Mouse (Mus musculus): ENCODE measurements around the gene Sgip1. TPM values are rescaled to one million over a fixed set of nuclear protein-coding genes. Genes with fewer than 3 reads are reported as not detected.
A peak's percentile ranks its signal among the peaks of the same experiment; 100 is the strongest.

Gene Sgip1
- polyA plus RNA-seq, 1 experiment, result 0.63 TPM

DNA sequence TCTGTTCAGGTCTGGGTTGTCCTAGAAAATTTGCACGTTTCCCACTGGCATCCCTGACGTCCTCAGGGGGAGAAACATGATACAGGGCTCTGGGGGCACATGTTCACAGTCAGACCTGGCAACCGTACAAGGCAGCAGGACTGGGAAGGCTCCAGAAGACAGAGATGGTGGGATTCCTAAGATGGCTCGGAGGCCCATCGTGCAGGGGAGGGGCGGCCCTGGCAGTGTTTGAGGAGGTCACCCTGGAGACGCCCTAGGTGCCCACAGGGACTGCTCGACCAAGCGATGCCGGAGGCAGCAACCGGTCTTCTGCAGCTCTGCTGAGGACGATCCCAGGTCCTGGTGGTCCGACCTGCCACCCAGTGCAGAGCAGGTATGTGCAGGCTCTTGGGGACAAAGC is 237.3 kb downstream of the Sgip1 start, which contains the start of gene Tctex1d1:
Tctex1d1 (plus strand) TSS at position 167 of the 400 bp plus-strand sequence.
- Histone ChIP-seq H3K36me3 (ENCODE audit: control insufficient read depth, insufficient read depth, low read length) (no peaks in the 10 kb centered on the region), H3K4me1 (replicated peaks; ENCODE audit: control insufficient read depth, insufficient read depth, low read length) (peaks cover 14% of the 10 kb centered on the region), H3K27ac (ENCODE audit: control insufficient read depth, insufficient read depth, low read length) (no peak within 1 kb of the TSS), H3K27me3 (ENCODE audit: control insufficient read depth, insufficient read depth, low read length) (no peaks in the 10 kb centered on the region), H3K4me3 (ENCODE audit: control insufficient read depth, insufficient read depth, low read length) (peak within 1 kb of the TSS; percentile 41)
- 8% methylated on average over 13 of the region's 13 CpGs for WGBS
- DNase-seq, result no peak
- no peak for TF ChIP-seq CTCF (IDR thresholded peaks at IDR 0.05; ENCODE audit: borderline replicate concordance, control insufficient read depth, extremely low read depth, insufficient read depth, low read length, poor library complexity)
- no peak for TF ChIP-seq POLR2A (IDR thresholded peaks at IDR 0.05; ENCODE audit: control insufficient read depth, extremely low read depth, insufficient read depth, low read length, poor library complexity)

DNA sequence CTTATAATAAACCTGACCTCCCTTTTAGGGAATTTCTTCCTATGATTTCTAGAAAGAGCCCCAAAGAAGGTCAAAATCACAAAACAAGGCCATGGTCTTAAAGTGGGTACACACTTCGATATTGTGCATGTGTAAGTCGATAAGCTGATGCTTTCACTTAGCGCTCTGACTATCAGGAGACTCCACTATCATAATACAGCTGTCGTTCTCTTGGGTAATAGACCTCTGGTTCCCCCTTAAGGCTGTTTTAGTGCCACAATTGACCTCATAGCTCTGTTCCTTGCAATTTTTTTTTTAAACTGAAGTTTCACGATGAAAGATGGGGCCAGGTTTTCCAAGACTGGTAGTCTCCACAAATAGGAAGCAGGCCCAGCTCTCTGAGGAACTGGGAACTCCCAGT is 238.3 kb downstream of the Sgip1 start:
- Histone ChIP-seq H3K4me3 (ENCODE audit: control insufficient read depth, insufficient read depth, low read length) (no peak overlapping the region), H3K36me3 (ENCODE audit: control insufficient read depth, insufficient read depth, low read length) (no peaks in the 10 kb centered on the region), H3K27ac (ENCODE audit: control insufficient read depth, insufficient read depth, low read length) (no peak overlapping the region), H3K4me1 (replicated peaks; ENCODE audit: control insufficient read depth, insufficient read depth, low read length) (peaks cover 18% of the 10 kb centered on the region), H3K27me3 (ENCODE audit: control insufficient read depth, insufficient read depth, low read length) (no peaks in the 10 kb centered on the region)
- TF ChIP-seq POLR2A (IDR thresholded peaks at IDR 0.05; ENCODE audit: control insufficient read depth, extremely low read depth, insufficient read depth, low read length, poor library complexity), result no peak
- DNase-seq, result no peak
- WGBS, result 25% methylated on average over 5 of the region's 5 CpGs

DNA sequence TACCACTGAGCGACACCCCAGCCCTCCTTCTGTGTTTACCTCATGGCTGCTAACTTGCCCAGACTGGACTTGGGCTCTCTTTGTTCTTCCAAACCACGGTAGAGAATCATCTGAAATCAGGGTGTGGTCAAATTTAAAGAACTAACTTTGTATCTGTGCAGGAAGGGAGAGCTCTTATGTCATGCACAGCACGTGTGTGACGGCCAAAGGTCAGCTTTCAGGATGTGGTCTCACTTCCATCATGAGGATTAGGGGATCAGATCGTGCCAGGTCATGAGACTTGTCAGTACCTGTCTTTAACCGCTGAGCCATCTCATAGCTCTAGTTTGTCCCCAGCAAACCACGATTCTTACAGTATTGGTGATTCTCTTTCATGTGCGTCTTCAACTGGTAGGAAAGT is 240.6 kb downstream of the Sgip1 start:
- no peak for DNase-seq
- 74% methylated on average over 8 of the region's 8 CpGs for WGBS
- TF ChIP-seq POLR2A (IDR thresholded peaks at IDR 0.05; ENCODE audit: control insufficient read depth, extremely low read depth, insufficient read depth, low read length, poor library complexity), result no peak
- no peak for TF ChIP-seq CTCF (IDR thresholded peaks at IDR 0.05; ENCODE audit: borderline replicate concordance, control insufficient read depth, extremely low read depth, insufficient read depth, low read length, poor library complexity)
- no peak overlapping the region for H3K4me3 ChIP-seq (ENCODE audit: control insufficient read depth, insufficient read depth, low read length)
- H3K4me1 ChIP-seq (replicated peaks; ENCODE audit: control insufficient read depth, insufficient read depth, low read length), result peaks cover 18% of the 10 kb centered on the region
- H3K27me3 ChIP-seq (ENCODE audit: control insufficient read depth, insufficient read depth, low read length), result no peaks in the 10 kb centered on the region
- H3K27ac ChIP-seq (ENCODE audit: control insufficient read depth, insufficient read depth, low read length), result no peak overlapping the region
- no peaks in the 10 kb centered on the region for H3K36me3 ChIP-seq (ENCODE audit: control insufficient read depth, insufficient read depth, low read length)

DNA sequence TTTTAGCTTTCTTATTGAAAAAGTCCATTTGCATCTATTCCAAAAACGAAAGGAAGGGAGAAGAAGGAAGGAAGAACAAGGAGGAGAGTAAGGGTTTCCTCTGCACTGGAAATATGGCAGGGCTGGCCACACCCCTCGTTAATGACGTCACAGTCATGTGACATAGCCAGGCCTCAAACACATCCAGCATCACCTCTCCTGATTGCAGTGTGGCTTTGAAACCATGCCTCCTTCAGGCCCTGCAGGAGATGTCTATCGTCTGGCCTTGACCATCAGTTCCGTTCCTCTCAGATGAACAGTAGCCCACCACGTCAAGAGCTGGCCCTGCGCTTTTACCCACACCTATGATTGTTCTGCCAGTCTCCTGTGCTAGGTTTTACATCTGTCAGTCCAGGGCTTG is 245.1 kb downstream of the Sgip1 start:
- H3K4me3 ChIP-seq (ENCODE audit: control insufficient read depth, insufficient read depth, low read length), result no peak overlapping the region
- DNase-seq, result no peak
- H3K27ac ChIP-seq (ENCODE audit: control insufficient read depth, insufficient read depth, low read length), result no peak overlapping the region
- no peaks in the 10 kb centered on the region for H3K36me3 ChIP-seq (ENCODE audit: control insufficient read depth, insufficient read depth, low read length)
- peaks cover 26% of the 10 kb centered on the region for H3K4me1 ChIP-seq (replicated peaks; ENCODE audit: control insufficient read depth, insufficient read depth, low read length)
- no peaks in the 10 kb centered on the region for H3K27me3 ChIP-seq (ENCODE audit: control insufficient read depth, insufficient read depth, low read length)
- no peak for TF ChIP-seq CTCF (IDR thresholded peaks at IDR 0.05; ENCODE audit: borderline replicate concordance, control insufficient read depth, extremely low read depth, insufficient read depth, low read length, poor library complexity)
- TF ChIP-seq POLR2A (IDR thresholded peaks at IDR 0.05; ENCODE audit: control insufficient read depth, extremely low read depth, insufficient read depth, low read length, poor library complexity), result no peak
- WGBS, result 81% methylated on average over 7 of the region's 7 CpGs

DNA sequence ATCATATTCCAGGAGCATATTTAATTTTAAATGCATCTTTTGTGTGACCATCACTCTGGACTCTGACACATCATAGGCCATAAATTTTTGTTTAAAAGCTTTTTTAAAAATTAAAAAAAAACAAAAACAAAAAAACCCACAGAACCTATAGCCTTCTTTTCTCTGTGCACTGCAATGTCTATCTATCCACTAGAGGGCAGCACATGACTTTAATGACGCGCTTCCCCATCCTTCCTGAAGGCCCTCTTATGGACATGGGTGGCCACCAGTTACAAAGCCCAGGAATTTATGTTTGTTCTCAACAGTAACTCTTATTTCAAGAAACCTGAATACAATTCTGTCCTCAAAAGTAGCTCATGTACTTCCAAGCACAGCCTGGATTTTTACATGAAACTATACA is 245.8 kb downstream of the Sgip1 start:
- no peak overlapping the region for H3K27ac ChIP-seq (ENCODE audit: control insufficient read depth, insufficient read depth, low read length)
- no peaks in the 10 kb centered on the region for H3K36me3 ChIP-seq (ENCODE audit: control insufficient read depth, insufficient read depth, low read length)
- 1% methylated on average over 2 of the region's 2 CpGs for WGBS
- no peak for TF ChIP-seq POLR2A (IDR thresholded peaks at IDR 0.05; ENCODE audit: control insufficient read depth, extremely low read depth, insufficient read depth, low read length, poor library complexity)
- no peak for TF ChIP-seq CTCF (IDR thresholded peaks at IDR 0.05; ENCODE audit: borderline replicate concordance, control insufficient read depth, extremely low read depth, insufficient read depth, low read length, poor library complexity)
- peak; percentile 65 for DNase-seq
- H3K4me1 ChIP-seq (replicated peaks; ENCODE audit: control insufficient read depth, insufficient read depth, low read length), result peaks cover 26% of the 10 kb centered on the region
- no peaks in the 10 kb centered on the region for H3K27me3 ChIP-seq (ENCODE audit: control insufficient read depth, insufficient read depth, low read length)
- H3K4me3 ChIP-seq (ENCODE audit: control insufficient read depth, insufficient read depth, low read length), result no peak overlapping the region

- WGBS, result 74% methylated on average over 4 of the region's 4 CpGs
- H3K4me3 ChIP-seq (ENCODE audit: control insufficient read depth, insufficient read depth, low read length), result no peak overlapping the region
- no peaks in the 10 kb centered on the region for H3K27me3 ChIP-seq (ENCODE audit: control insufficient read depth, insufficient read depth, low read length)
- no peak for DNase-seq
- no peak for TF ChIP-seq CTCF (IDR thresholded peaks at IDR 0.05; ENCODE audit: borderline replicate concordance, control insufficient read depth, extremely low read depth, insufficient read depth, low read length, poor library complexity)
- TF ChIP-seq POLR2A (IDR thresholded peaks at IDR 0.05; ENCODE audit: control insufficient read depth, extremely low read depth, insufficient read depth, low read length, poor library complexity), result no peak
- no peaks in the 10 kb centered on the region for H3K36me3 ChIP-seq (ENCODE audit: control insufficient read depth, insufficient read depth, low read length)
- H3K4me1 ChIP-seq (replicated peaks; ENCODE audit: control insufficient read depth, insufficient read depth, low read length), result peaks cover 25% of the 10 kb centered on the region
- peak overlapping the region; percentile 74 for H3K27ac ChIP-seq (ENCODE audit: control insufficient read depth, insufficient read depth, low read length)
Measured at GRCm38 (mm10) chr4:102987325-102987724, 246.2 kb downstream of the Sgip1 start.

DNA sequence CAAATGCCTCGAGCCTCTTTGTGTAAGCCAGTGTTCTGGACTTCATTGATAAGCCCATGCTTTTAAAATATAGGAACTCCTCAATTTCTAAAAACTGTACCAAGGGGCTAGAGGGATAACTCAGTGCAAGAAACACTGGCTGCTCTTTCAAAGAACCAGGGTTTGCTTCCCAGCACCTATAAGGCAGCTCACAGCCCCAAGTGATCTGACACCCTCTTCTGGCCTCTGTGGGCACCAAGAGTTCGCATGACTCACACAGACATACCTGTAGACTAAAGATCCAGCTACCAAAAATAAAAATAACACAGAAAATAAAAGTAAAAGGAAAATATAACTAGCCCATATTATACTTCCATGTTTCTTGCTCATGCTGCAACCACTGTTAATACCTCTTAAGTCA is 246.7 kb downstream of the Sgip1 start:
- no peak for TF ChIP-seq CTCF (IDR thresholded peaks at IDR 0.05; ENCODE audit: borderline replicate concordance, control insufficient read depth, extremely low read depth, insufficient read depth, low read length, poor library complexity)
- TF ChIP-seq POLR2A (IDR thresholded peaks at IDR 0.05; ENCODE audit: control insufficient read depth, extremely low read depth, insufficient read depth, low read length, poor library complexity), result no peak
- Histone ChIP-seq H3K27me3 (ENCODE audit: control insufficient read depth, insufficient read depth, low read length) (no peaks in the 10 kb centered on the region), H3K4me1 (replicated peaks; ENCODE audit: control insufficient read depth, insufficient read depth, low read length) (peaks cover 24% of the 10 kb centered on the region), H3K4me3 (ENCODE audit: control insufficient read depth, insufficient read depth, low read length) (no peak overlapping the region), H3K36me3 (ENCODE audit: control insufficient read depth, insufficient read depth, low read length) (no peaks in the 10 kb centered on the region), H3K27ac (ENCODE audit: control insufficient read depth, insufficient read depth, low read length) (peak overlapping the region; percentile 100)
- peak; percentile 51 for DNase-seq
- 68% methylated on average over 2 of the region's 2 CpGs for WGBS
